Mouse (Mus musculus): ENCODE measurements around the gene Pja2. TPM values are rescaled to one million over a fixed set of nuclear protein-coding genes. Genes with fewer than 3 reads are reported as not detected.
"Not testable (repeated sequence)": the region's sequence is repeated elsewhere in the genome, so short reads cannot be mapped to it uniquely, and the experiment has no call there.

Gene Pja2
- polyA plus RNA-seq, 1 experiment from 2014 or later: 57.2 TPM

DNA sequence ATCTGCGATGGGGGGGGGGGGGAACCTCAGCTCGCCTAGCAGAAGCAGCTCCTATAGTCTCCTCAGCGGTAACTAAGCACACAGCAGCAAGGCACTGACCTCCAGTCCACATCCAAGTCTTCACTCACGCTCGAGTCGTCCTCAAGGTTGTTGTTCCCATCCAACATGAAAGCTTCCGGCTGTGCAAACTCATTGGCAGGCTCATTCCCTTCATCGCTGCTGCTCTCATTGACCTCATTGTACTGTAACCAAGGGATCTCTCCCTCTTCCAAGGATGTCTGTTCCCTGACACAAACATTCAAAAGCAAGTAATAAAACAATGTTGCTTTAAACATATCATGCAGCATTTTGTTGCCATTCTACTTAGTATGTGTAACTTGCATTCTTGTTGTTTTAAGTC is 39.0 kb downstream of the Pja2 start:
- Histone ChIP-seq H3K4me1 (ENCODE audit: insufficient read depth, low read depth, low read length) (no peaks in the 10 kb centered on the region), H3K9me3 (ENCODE audit: low read length) (no peaks in the 10 kb centered on the region), H3K9ac (replicated peaks; ENCODE audit: low read depth) (no peak overlapping the region), H3K27ac (ENCODE audit: low read length) (no peak overlapping the region), H3K27me3 (replicated peaks; ENCODE audit: insufficient read depth, low read length) (no peaks in the 10 kb centered on the region), H3K4me3 (ENCODE audit: low read depth, low read length) (no peak overlapping the region), H3K36me3 (ENCODE audit: insufficient read depth, low read length) (peaks cover 8% of the 10 kb centered on the region; the same call in 1 of the 2 replicates), H3K4me2 (replicated peaks; ENCODE audit: low read depth, low read length) (no peak overlapping the region)
- ATAC-seq (no peak), DNase-seq (ENCODE audit: low spot score) (no peak)
- 89% methylated on average over 8 of the region's 8 CpGs for WGBS
- TF ChIP-seq CTCF (IDR thresholded peaks at IDR 0.05) (no peak), EP300 (IDR thresholded peaks at IDR 0.05) (no peak)

- ATAC-seq (no peak), DNase-seq (ENCODE audit: low spot score) (no peak)
- WGBS: 77% methylated on average over 4 of the region's 4 CpGs
- Histone ChIP-seq H3K9ac (replicated peaks; ENCODE audit: low read depth) (no peak overlapping the region), H3K27me3 (replicated peaks; ENCODE audit: insufficient read depth, low read length) (no peaks in the 10 kb centered on the region), H3K9me3 (ENCODE audit: low read length) (no peaks in the 10 kb centered on the region), H3K4me2 (replicated peaks; ENCODE audit: low read depth, low read length) (no peak overlapping the region), H3K4me3 (ENCODE audit: low read depth, low read length) (no peak overlapping the region), H3K27ac (ENCODE audit: low read length) (no peak overlapping the region), H3K4me1 (ENCODE audit: insufficient read depth, low read depth, low read length) (no peaks in the 10 kb centered on the region), H3K36me3 (ENCODE audit: insufficient read depth, low read length) (peaks cover 16% of the 10 kb centered on the region; the same call in 1 of the 2 replicates)
- TF ChIP-seq CTCF (IDR thresholded peaks at IDR 0.05) (no peak), EP300 (IDR thresholded peaks at IDR 0.05) (no peak)
Observed at GRCm38 (mm10) chr17:64289684-64290083, 42.0 kb downstream of the Pja2 start.

DNA sequence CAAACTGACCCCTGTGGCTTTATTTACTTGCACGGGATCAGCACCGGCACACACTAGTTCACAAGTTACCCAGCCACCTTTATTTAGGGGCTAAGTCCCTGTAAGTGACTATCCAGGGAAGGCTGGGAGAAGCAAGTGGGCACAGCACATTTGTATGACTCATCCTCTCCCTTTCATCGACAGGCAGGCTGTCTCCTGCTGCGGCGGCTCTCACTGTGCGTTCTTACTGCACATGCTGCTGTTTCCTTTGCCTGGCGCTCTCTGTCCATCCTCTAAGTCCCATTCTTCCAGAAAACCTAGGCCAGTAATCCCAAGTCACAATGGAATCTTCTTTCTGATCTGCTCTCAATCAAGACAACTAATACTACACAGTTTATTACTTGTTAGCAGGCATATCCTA is 43.7 kb downstream of the Pja2 start:
- DNase-seq (ENCODE audit: low spot score) (no peak), ATAC-seq (no peak)
- TF ChIP-seq CTCF (IDR thresholded peaks at IDR 0.05) (no peak), EP300 (IDR thresholded peaks at IDR 0.05) (no peak)
- H3K9me3 ChIP-seq (ENCODE audit: low read length): no peaks in the 10 kb centered on the region
- H3K27me3 ChIP-seq (replicated peaks; ENCODE audit: insufficient read depth, low read length): no peaks in the 10 kb centered on the region
- no peak overlapping the region for H3K4me2 ChIP-seq (replicated peaks; ENCODE audit: low read depth, low read length)
- WGBS: 86% methylated on average over 7 of the region's 7 CpGs
- H3K4me3 ChIP-seq (ENCODE audit: low read depth, low read length): no peak overlapping the region
- no peak overlapping the region for H3K27ac ChIP-seq (ENCODE audit: low read length)
- H3K9ac ChIP-seq (replicated peaks; ENCODE audit: low read depth): no peak overlapping the region
- H3K36me3 ChIP-seq (ENCODE audit: insufficient read depth, low read length): peaks cover 21% of the 10 kb centered on the region; the same call in 1 of the 2 replicates
- no peaks in the 10 kb centered on the region for H3K4me1 ChIP-seq (ENCODE audit: insufficient read depth, low read depth, low read length)

GRCm38 (mm10) chr17:64286836-64287235 is 44.9 kb downstream of the Pja2 start:
- 76% methylated on average over 3 of the region's 3 CpGs for WGBS
- H3K27ac ChIP-seq (ENCODE audit: low read length): no peak overlapping the region
- H3K9me3 ChIP-seq (ENCODE audit: low read length): no peaks in the 10 kb centered on the region
- H3K27me3 ChIP-seq (replicated peaks; ENCODE audit: insufficient read depth, low read length): no peaks in the 10 kb centered on the region
- H3K36me3 ChIP-seq (ENCODE audit: insufficient read depth, low read length): peaks cover 21% of the 10 kb centered on the region; the same call in 1 of the 2 replicates
- no peak overlapping the region for H3K9ac ChIP-seq (replicated peaks; ENCODE audit: low read depth)
- ATAC-seq: no peak
- H3K4me1 ChIP-seq (ENCODE audit: insufficient read depth, low read depth, low read length): no peaks in the 10 kb centered on the region
- no peak overlapping the region for H3K4me2 ChIP-seq (replicated peaks; ENCODE audit: low read depth, low read length)
- no peak overlapping the region for H3K4me3 ChIP-seq (ENCODE audit: low read depth, low read length)
- TF ChIP-seq EP300 (IDR thresholded peaks at IDR 0.05): no peak
- no peak for DNase-seq (ENCODE audit: low spot score)

GRCm38 (mm10) chr17:64281368-64281767 is 50.3 kb downstream of the Pja2 start:
- not testable (repeated sequence) for H3K27ac ChIP-seq (ENCODE audit: low read length); DNase-seq (ENCODE audit: low spot score); ATAC-seq; H3K9ac ChIP-seq (replicated peaks; ENCODE audit: low read depth); H3K4me3 ChIP-seq (ENCODE audit: low read depth, low read length); H3K4me2 ChIP-seq (replicated peaks; ENCODE audit: low read depth, low read length); H3K9me3 ChIP-seq (ENCODE audit: low read length); H3K27me3 ChIP-seq (replicated peaks; ENCODE audit: insufficient read depth, low read length); H3K4me1 ChIP-seq (ENCODE audit: insufficient read depth, low read depth, low read length)
- H3K36me3 ChIP-seq (ENCODE audit: insufficient read depth, low read length): peaks cover 12% of the 10 kb centered on the region
- 85% methylated on average over 3 of the region's 3 CpGs for WGBS

DNA sequence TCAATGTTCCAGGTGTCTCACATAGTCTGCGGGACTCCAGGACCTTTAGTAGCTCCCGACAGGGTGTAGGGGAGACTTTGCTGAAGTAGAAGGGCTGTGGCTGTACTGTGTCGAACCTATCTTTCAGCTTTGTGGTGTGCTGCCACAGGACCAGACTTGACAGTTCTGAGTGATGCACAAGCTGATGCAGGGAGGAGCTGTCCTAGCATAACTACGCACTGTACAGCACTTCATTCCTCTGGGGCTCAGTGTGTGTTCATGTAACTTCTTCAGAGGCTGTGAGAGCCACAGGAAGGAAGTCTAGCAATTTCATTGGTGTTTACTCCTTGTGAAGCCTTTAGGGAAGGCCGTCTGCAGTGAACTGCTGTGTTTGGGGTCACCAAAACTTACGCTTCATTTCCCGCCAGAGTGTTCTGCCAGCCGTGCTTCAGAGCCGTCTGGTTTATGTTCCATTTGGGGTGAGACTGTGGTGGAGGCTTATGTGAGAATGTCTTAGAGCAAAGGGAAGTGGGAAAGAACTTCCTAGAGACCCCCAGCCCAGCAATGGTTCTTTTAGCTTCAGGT is 54.0 kb downstream of the Pja2 start:
- Histone ChIP-seq H3K4me1 (ENCODE audit: insufficient read depth, low read depth, low read length) (no peaks in the 10 kb centered on the region), H3K27ac (ENCODE audit: low read length) (no peak overlapping the region), H3K36me3 (ENCODE audit: insufficient read depth, low read length) (peaks cover 4% of the 10 kb centered on the region; the same call in 1 of the 2 replicates), H3K9ac (replicated peaks; ENCODE audit: low read depth) (no peak overlapping the region), H3K9me3 (ENCODE audit: low read length) (no peaks in the 10 kb centered on the region), H3K27me3 (replicated peaks; ENCODE audit: insufficient read depth, low read length) (no peaks in the 10 kb centered on the region), H3K4me2 (replicated peaks; ENCODE audit: low read depth, low read length) (no peak overlapping the region), H3K4me3 (ENCODE audit: low read depth, low read length) (no peak overlapping the region)
- 57% methylated on average over 9 of the region's 9 CpGs for WGBS
- ATAC-seq (peak; percentile 51), DNase-seq (ENCODE audit: low spot score) (peak; percentile 39)
- TF ChIP-seq EP300 (IDR thresholded peaks at IDR 0.05) (no peak), CTCF (IDR thresholded peaks at IDR 0.05) (no peak)

GRCm38 (mm10) chr17:64276666-64277065 is 55.0 kb downstream of the Pja2 start:
- H3K27ac ChIP-seq (ENCODE audit: low read length): no peak overlapping the region
- no peak overlapping the region for H3K9ac ChIP-seq (replicated peaks; ENCODE audit: low read depth)
- no peaks in the 10 kb centered on the region for H3K4me1 ChIP-seq (ENCODE audit: insufficient read depth, low read depth, low read length)
- no peak overlapping the region for H3K4me3 ChIP-seq (ENCODE audit: low read depth, low read length)
- no peak for TF ChIP-seq EP300 (IDR thresholded peaks at IDR 0.05)
- TF ChIP-seq CTCF (IDR thresholded peaks at IDR 0.05): no peak
- peaks cover 4% of the 10 kb centered on the region; the same call in 1 of the 2 replicates for H3K36me3 ChIP-seq (ENCODE audit: insufficient read depth, low read length)
- no peak for ATAC-seq
- WGBS: 89% methylated on average over 5 of the region's 5 CpGs
- no peaks in the 10 kb centered on the region for H3K9me3 ChIP-seq (ENCODE audit: low read length)
- DNase-seq (ENCODE audit: low spot score): no peak
- H3K4me2 ChIP-seq (replicated peaks; ENCODE audit: low read depth, low read length): no peak overlapping the region
- H3K27me3 ChIP-seq (replicated peaks; ENCODE audit: insufficient read depth, low read length): no peaks in the 10 kb centered on the region
